Mouse (Mus musculus) Patski (cell line): ENCODE measurements at regions not wholly inside any gene's neighbourhood (a gene's known extent, or its start where the extent isn't known, plus 50 kb on each side); places are given as distances from the start of the nearest gene placed in this dataset.
A peak's percentile ranks its signal among the peaks of the same experiment; 100 is the strongest.

Experiments used
- ATAC-seq: fragments of 100-300 bp; one replicate; pipeline ENCODE4 v1.8.0; 2021
- CTCF ChIA-PET: fragments of 350-600 bp; sonication (Branson Sonifier 250); formaldehyde crosslinking; loops from one replicate; lab custom pipeline; 2022; ENCODE audit warnings: inconsistent platforms; lab: Charles Lee
- POLR2A ChIA-PET: fragments of 350-600 bp; sonication (Branson Sonifier 250); formaldehyde crosslinking; loops from one replicate; lab custom pipeline; 2022; ENCODE audit warnings: antibody characterized with exemption, inconsistent platforms; lab: Charles Lee
- DNase-seq: peaks from one replicate; pipeline ENCODE4 v3.0.0-alpha.2; 2011; ENCODE audit warnings: low read depth, low spot score
- H3K27me3 ChIP-seq: fragments of 371-371 bp; one replicate; pipeline ENCODE4 v1.5.1; 2021
- CTCF ChIP-seq: fragments of 100-300 bp; IDR thresholded peaks from one replicate; pipeline ENCODE4 v1.5.1; 2021
- in situ Hi-C: fragments of 300-500 bp; cut with MboI; formaldehyde crosslinking; loops from 3 replicates; pipeline ENCODE4 v1.11.1; 2018; ENCODE audit warnings: low pct_unique_long_range_greater_than_20kb, mixed read lengths

DNA sequence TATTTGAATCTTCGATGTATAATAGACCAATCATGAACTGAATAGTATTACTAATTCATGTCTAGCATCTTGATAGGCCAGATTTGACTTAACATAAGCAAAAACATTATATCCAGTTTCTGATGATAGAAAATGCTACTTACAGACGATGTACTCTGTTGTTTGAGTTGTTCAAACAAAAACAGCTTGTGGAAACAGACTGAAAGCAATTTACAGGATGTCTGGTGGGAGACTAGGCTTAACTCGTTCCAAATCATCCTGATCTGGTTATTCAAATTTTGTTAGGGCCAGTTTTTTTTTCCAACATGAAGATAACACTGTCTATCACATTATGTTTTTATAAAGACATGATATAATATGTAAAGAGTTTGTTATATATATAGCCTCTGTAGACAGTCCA, 369.4 kb upstream of the Igbp1b start:
- no peak for TF ChIP-seq CTCF
- ChIA-PET CTCF (no interaction called here), POLR2A (no interaction called here)
- ATAC-seq, result no peak
- in situ Hi-C loops, result no loop called here
- no peak for DNase-seq
- H3K27me3 ChIP-seq, result no peaks in the 10 kb centered on the region

DNA sequence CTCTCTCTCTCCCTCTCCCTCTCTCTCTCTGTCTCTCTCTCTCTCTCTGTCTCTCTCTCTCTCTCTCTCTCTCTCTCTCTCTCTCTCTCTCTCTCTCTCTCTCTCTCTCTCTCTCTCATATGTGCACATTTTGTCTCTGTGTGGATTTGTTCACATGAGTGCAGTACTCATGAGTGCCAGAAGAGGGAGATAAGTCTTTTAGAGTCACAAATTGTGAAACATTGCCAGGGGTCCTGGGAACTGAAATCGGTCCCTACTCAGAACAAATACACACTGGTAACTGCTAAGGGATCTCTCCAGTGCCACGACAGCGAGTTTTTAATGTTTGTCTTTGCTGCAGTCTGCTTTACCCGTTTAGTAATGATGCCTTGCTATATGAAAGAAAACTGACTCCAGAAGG, 356.2 kb upstream of the Igbp1b start:
- POLR2A ChIA-PET, result no interaction called here
- ATAC-seq (no peak), DNase-seq (no peak)
- no peaks in the 10 kb centered on the region for H3K27me3 ChIP-seq
- TF ChIP-seq CTCF, result peak; percentile 16
- in situ Hi-C loops, result no loop called here
- CTCF ChIA-PET, result no interaction called here

DNA sequence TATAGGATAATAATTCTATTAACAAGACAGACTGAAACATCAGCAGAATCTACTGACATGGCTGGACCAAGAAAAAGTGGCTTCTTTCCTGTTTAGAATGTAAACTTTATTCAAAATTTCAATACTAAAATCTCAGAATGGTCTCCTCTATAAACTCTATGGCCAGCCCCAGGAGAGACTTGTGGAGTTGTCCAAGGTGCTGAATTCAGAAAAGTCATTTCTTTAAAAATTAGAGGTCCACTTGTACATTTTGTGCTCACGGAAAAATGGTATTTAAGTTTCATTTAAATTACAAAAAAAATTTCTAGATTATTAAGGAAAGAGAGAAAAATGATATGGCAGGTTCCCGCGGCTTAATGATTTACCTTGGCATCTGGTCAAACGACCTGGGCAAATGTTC, 352.2 kb upstream of the Igbp1b start:
- ChIA-PET POLR2A (no interaction called here), CTCF (no interaction called here)
- no peak for ATAC-seq
- no peaks in the 10 kb centered on the region for H3K27me3 ChIP-seq
- in situ Hi-C loops, result no loop called here
- no peak for DNase-seq
- no peak for TF ChIP-seq CTCF
